Mouse (Mus musculus) liver, embryonic 11.5 days (tissue): Measurements from ENCODE around the gene Tns1. TPM values are rescaled to one million over a fixed set of nuclear protein-coding genes. Genes with fewer than 3 reads are reported as not detected.
A peak's percentile ranks its signal among the peaks of the same experiment; 100 is the strongest.

ENCODE experiments used
- ATAC-seq: fragments of 200-750 bp; cut with Nextera tagmentation; replicated peaks from 2 replicates; pipeline ENCODE4 v1.8.0; 2017; ENCODE audit warnings: moderate number of reproducible peaks, mild to moderate bottlenecking, moderate TSS enrichment, moderate library complexity; ENCODE audit not compliant: low FRiP score
- DNase-seq: peaks from one replicate; pipeline ENCODE4 v3.0.0-alpha.2; 2017; ENCODE audit warnings: low spot score
- H3K27ac ChIP-seq: fragments of 300-500 bp; sonication (generic); 2 replicates; pipeline ENCODE4 v1.5.1; 2014; ENCODE audit warnings: mild to moderate bottlenecking, low read depth, low read length, control low read depth
- H3K27me3 ChIP-seq: fragments of 300-500 bp; sonication (generic); replicated peaks from 2 replicates; pipeline ENCODE4 v1.6.1; 2014; ENCODE audit warnings: low read length, mixed read lengths; ENCODE audit not compliant: control insufficient read depth, insufficient read depth
- H3K36me3 ChIP-seq: fragments of 300-500 bp; sonication (generic); 2 replicates; pipeline ENCODE4 v1.6.1; 2014; ENCODE audit warnings: mild to moderate bottlenecking, low read length, moderate library complexity, mixed read lengths; ENCODE audit not compliant: control insufficient read depth, insufficient read depth
- H3K4me1 ChIP-seq: fragments of 300-500 bp; sonication (generic); replicated peaks from 2 replicates; pipeline ENCODE4 v1.6.1; 2014; ENCODE audit warnings: low read length, mixed read lengths; ENCODE audit not compliant: control insufficient read depth, insufficient read depth
- H3K4me2 ChIP-seq: fragments of 300-500 bp; sonication (generic); 2 replicates; pipeline ENCODE4 v1.6.1; 2014; ENCODE audit warnings: mild to moderate bottlenecking, control low read depth, moderate library complexity
- H3K4me3 ChIP-seq: fragments of 300-500 bp; sonication (generic); 2 replicates; pipeline ENCODE4 v1.5.1; 2014; ENCODE audit warnings: low read depth, low read length, control low read depth
- H3K9ac ChIP-seq: fragments of 300-500 bp; sonication (generic); 2 replicates; pipeline ENCODE4 v1.6.1; 2014; ENCODE audit warnings: low read depth, low read length, control low read depth
- H3K9me3 ChIP-seq: fragments of 300-500 bp; sonication (generic); 2 replicates; pipeline ENCODE4 v1.6.1; 2016; ENCODE audit warnings: low read length, inconsistent platforms, mixed read lengths; ENCODE audit not compliant: control insufficient read depth
- WGBS: fragments of 180-500 bp; shearing (Covaris S2); extraction: QIAGEN DNeasy Blood & Tissue Kit; methylation state at CpG from one replicate; pipeline ENCODE4 v1.1.7; 2014; 5-methylcytosine and 5-hydroxymethylcytosine counted together
- polyA plus RNA-seq: library from polyadenylated mRNA; unstranded; fragments of >200 nt; fragmentation: Nextera tagmentation; extraction: Ambion mirVana; gene quantifications from 2 replicates; pipeline ENCODE4 v1.2.1, GENCODE M21; 2014

Gene Tns1
- polyA plus RNA-seq, 1 experiment from 2014 or later = 19.4 TPM

GRCm38 (mm10) chr1:74042711-74043467, 81.4 kb downstream of the Tns1 start:
- peaks cover 3% of the 10 kb centered on the region; the same call in 1 of the 2 replicates for H3K27me3 ChIP-seq
- DNase-seq (no peak), ATAC-seq (no peak)
- H3K36me3 ChIP-seq = no peaks in the 10 kb centered on the region
- 50% methylated on average over 3 of the region's 3 CpGs for WGBS
- H3K4me3 ChIP-seq = no peak overlapping the region
- H3K4me2 ChIP-seq = no peak overlapping the region
- peak overlapping the region; percentile 48; the same call in 1 of the 2 replicates for H3K27ac ChIP-seq
- no peaks in the 10 kb centered on the region for H3K9me3 ChIP-seq
- H3K4me1 ChIP-seq = peaks cover 32% of the 10 kb centered on the region
- no peak overlapping the region for H3K9ac ChIP-seq

GRCm38 (mm10) chr1:74041692-74042091, 82.6 kb downstream of the Tns1 start:
- no peaks in the 10 kb centered on the region for H3K36me3 ChIP-seq
- no peak overlapping the region for H3K9ac ChIP-seq
- no peak overlapping the region for H3K4me3 ChIP-seq
- ATAC-seq = no peak
- H3K27ac ChIP-seq = peak overlapping the region; percentile 48
- peaks cover 34% of the 10 kb centered on the region for H3K4me1 ChIP-seq
- no peaks in the 10 kb centered on the region for H3K9me3 ChIP-seq
- 20% methylated on average over 8 of the region's 8 CpGs for WGBS
- no peak for DNase-seq
- peak overlapping the region; percentile 43 for H3K4me2 ChIP-seq
- peaks cover 11% of the 10 kb centered on the region for H3K27me3 ChIP-seq

DNA sequence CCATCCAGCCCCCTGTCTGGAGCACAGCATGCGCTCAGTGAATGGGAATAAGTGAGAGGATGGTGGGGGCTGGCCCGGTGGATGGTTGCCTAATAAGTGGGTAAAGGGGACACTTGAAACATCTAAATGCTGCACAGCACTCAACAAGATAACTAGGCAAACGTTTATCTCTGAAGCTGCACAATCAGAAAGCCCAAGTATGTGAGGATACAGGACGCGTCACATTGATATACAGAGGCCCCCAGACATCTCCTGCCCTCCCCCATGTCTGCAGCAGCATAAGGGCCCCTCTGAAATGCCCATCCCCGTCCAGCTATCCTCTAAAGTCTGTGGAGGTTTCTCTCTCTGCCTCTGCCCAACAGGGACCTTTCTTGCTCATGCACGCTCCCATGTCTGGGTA, 83.1 kb downstream of the Tns1 start:
- WGBS = 38% methylated on average over 7 of the region's 7 CpGs
- H3K4me2 ChIP-seq = peak overlapping the region; percentile 43
- no peaks in the 10 kb centered on the region for H3K36me3 ChIP-seq
- no peak overlapping the region for H3K4me3 ChIP-seq
- DNase-seq (no peak), ATAC-seq (peak; percentile 48)
- peaks cover 39% of the 10 kb centered on the region for H3K4me1 ChIP-seq
- H3K27ac ChIP-seq = peak overlapping the region; percentile 48; the same call in 1 of the 2 replicates
- no peak overlapping the region for H3K9ac ChIP-seq
- no peaks in the 10 kb centered on the region for H3K9me3 ChIP-seq
- H3K27me3 ChIP-seq = peaks cover 16% of the 10 kb centered on the region

DNA sequence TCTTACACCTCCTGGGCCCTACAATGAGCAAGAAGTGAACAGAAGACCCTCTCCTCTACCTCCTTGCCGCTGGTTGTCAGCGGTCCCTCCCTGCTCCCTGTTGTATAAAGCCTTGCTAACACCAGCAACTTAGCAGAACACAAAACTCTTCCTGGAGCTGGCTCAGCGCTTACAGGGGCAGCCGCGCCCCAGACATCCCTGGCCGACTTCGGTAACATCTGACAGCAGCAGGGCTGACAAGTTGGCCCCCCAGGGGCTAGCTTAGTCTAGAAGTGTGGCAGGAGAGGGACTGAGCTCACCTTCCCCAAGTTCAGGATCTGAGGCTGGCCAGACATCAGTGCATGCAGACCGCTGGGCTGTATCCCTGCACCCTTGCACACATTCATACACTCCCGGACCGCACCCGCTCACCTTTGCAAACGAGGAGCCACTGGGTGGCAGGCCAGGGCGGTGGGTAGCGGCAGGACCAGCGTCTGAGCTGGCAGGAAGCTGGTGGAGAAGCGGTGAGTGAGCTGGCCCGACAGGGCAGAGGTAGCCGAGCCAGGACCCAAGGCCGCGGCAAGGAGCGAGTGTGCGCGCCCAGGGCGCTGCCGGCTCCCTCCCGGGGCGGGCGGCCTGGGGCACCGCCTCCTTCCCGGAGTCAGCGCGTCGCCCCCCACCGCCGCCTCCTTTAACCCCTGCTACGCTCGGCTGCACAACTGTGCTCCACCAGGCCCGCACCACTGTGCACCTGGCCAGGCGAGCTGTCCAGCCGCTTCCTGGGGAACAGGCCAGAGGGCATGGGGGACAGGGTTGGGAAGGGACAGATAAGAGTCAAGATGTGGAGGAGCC, 87.5 kb downstream of the Tns1 start:
- H3K4me2 ChIP-seq = peak overlapping the region; percentile 69
- H3K36me3 ChIP-seq = no peaks in the 10 kb centered on the region
- H3K27ac ChIP-seq = peak overlapping the region; percentile 13; the same call in 1 of the 2 replicates
- WGBS = 1% methylated on average over 40 of the region's 40 CpGs
- H3K27me3 ChIP-seq = peaks cover 22% of the 10 kb centered on the region
- H3K4me3 ChIP-seq = peak overlapping the region; percentile 52
- DNase-seq (peak; percentile 60), ATAC-seq (0 out of 2 replicates have a peak, but pooled peaks have one; percentile 21)
- no peaks in the 10 kb centered on the region for H3K9me3 ChIP-seq
- H3K4me1 ChIP-seq = peaks cover 22% of the 10 kb centered on the region
- H3K9ac ChIP-seq = peak overlapping the region; percentile 39; the same call in 1 of the 2 replicates

GRCm38 (mm10) chr1:74035912-74036489, 88.2 kb downstream of the Tns1 start:
- Histone ChIP-seq H3K27me3 (peaks cover 22% of the 10 kb centered on the region), H3K9me3 (no peaks in the 10 kb centered on the region), H3K9ac (no peak overlapping the region), H3K27ac (peak overlapping the region; percentile 13; the same call in 1 of the 2 replicates), H3K4me2 (peak overlapping the region; percentile 69), H3K36me3 (no peaks in the 10 kb centered on the region), H3K4me3 (peak overlapping the region; percentile 52), H3K4me1 (peaks cover 23% of the 10 kb centered on the region)
- DNase-seq = no peak
- no peak for ATAC-seq
- 30% methylated on average over 3 of the region's 3 CpGs for WGBS

GRCm38 (mm10) chr1:74035487-74035886, 88.8 kb downstream of the Tns1 start:
- 41% methylated on average over 4 of the region's 4 CpGs for WGBS

DNA sequence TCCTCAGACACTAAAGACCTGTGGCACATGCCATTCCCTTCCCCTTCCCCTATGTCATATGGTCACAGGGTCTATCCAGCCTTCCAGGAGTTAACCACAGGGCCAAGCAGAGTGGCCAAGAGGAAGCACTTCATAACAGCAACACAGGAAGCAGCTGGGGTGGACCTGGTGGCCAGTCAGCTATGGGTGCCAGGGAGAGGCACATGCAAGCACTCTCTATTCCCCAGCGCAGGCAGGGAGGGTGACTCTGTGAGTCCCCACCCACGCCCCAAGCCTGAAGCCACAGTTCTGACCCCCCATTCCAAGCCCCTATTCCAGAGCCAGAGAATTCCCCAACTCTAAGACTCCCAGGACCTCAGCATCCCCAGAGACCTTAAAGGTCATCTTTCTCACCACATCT, 89.5 kb downstream of the Tns1 start:
- no peak overlapping the region for H3K4me3 ChIP-seq
- H3K27me3 ChIP-seq = peaks cover 22% of the 10 kb centered on the region
- no peaks in the 10 kb centered on the region for H3K9me3 ChIP-seq
- no peak overlapping the region for H3K9ac ChIP-seq
- DNase-seq (no peak), ATAC-seq (no peak)
- no peak overlapping the region for H3K4me2 ChIP-seq
- WGBS = 60% methylated on average over 2 of the region's 2 CpGs
- H3K27ac ChIP-seq = no peak overlapping the region
- H3K4me1 ChIP-seq = peaks cover 31% of the 10 kb centered on the region
- H3K36me3 ChIP-seq = no peaks in the 10 kb centered on the region

More at GRCm38 (mm10) chr1:74035487-74035886, 88.8 kb downstream of the Tns1 start:
- H3K4me3 ChIP-seq = no peak overlapping the region; the same call in 1 of the 2 replicates
- H3K36me3 ChIP-seq = no peaks in the 10 kb centered on the region
- DNase-seq (no peak), ATAC-seq (no peak)
- H3K9ac ChIP-seq = no peak overlapping the region
- peak overlapping the region; percentile 69 for H3K4me2 ChIP-seq
- H3K4me1 ChIP-seq = peaks cover 28% of the 10 kb centered on the region
- H3K9me3 ChIP-seq = no peaks in the 10 kb centered on the region
- no peak overlapping the region for H3K27ac ChIP-seq
- H3K27me3 ChIP-seq = peaks cover 22% of the 10 kb centered on the region

- Histone ChIP-seq H3K36me3 (no peaks in the 10 kb centered on the region), H3K9me3 (no peaks in the 10 kb centered on the region), H3K4me2 (no peak overlapping the region), H3K27me3 (peaks cover 22% of the 10 kb centered on the region), H3K27ac (no peak overlapping the region), H3K9ac (no peak overlapping the region), H3K4me3 (no peak overlapping the region), H3K4me1 (peaks cover 31% of the 10 kb centered on the region)
- ATAC-seq (no peak), DNase-seq (no peak)
These were observed 90.0 kb downstream of the Tns1 start for GRCm38 (mm10) chr1:74034211-74034610.
